Mouse (Mus musculus) heart, embryonic 11.5 days (tissue): ENCODE data around the gene Ggt1. TPM values are rescaled to one million over a fixed set of nuclear protein-coding genes. Genes with fewer than 3 reads are reported as not detected.

Experiments used
- ATAC-seq: fragments of 200-750 bp; cut with Nextera tagmentation; replicated peaks from 2 replicates; pipeline ENCODE4 v1.8.0; 2017; ENCODE audit warnings: moderate library complexity; ENCODE audit not compliant: insufficient number of reproducible peaks, low FRiP score, low TSS enrichment
- H3K27ac ChIP-seq: fragments of 300-500 bp; sonication (generic); 2 replicates; pipeline ENCODE4 v1.5.1; 2014; ENCODE audit warnings: mild to moderate bottlenecking, low read depth, low read length
- H3K27me3 ChIP-seq: fragments of 300-500 bp; sonication (generic); 2 replicates; pipeline ENCODE4 v1.6.1; 2014; ENCODE audit warnings: mild to moderate bottlenecking, low read length, mixed read lengths; ENCODE audit not compliant: control insufficient read depth, insufficient read depth
- H3K36me3 ChIP-seq: fragments of 300-500 bp; sonication (generic); 2 replicates; pipeline ENCODE4 v1.6.1; 2014; ENCODE audit warnings: mild to moderate bottlenecking, low read length, moderate library complexity, mixed read lengths; ENCODE audit not compliant: control insufficient read depth, insufficient read depth
- H3K4me1 ChIP-seq: fragments of 300-500 bp; sonication (generic); 2 replicates; pipeline ENCODE4 v1.6.1; 2014; ENCODE audit warnings: low read length; ENCODE audit not compliant: control insufficient read depth, insufficient read depth
- H3K4me2 ChIP-seq: fragments of 300-500 bp; sonication (generic); 2 replicates; pipeline ENCODE4 v1.6.1; 2014; ENCODE audit warnings: mild to moderate bottlenecking, moderate library complexity
- H3K4me3 ChIP-seq: fragments of 300-500 bp; sonication (generic); 2 replicates; pipeline ENCODE4 v1.5.1; 2014; ENCODE audit warnings: low read depth, low read length
- H3K9ac ChIP-seq: fragments of 300-500 bp; sonication (generic); 2 replicates; pipeline ENCODE4 v1.6.1; 2014; ENCODE audit warnings: mild to moderate bottlenecking, low read depth, low read length, moderate library complexity
- H3K9me3 ChIP-seq: fragments of 300-500 bp; sonication (generic); replicated peaks from 2 replicates; pipeline ENCODE4 v1.6.1; 2016; ENCODE audit warnings: low read length; ENCODE audit not compliant: control insufficient read depth
- WGBS: fragments of 180-500 bp; shearing (Covaris S2); extraction: QIAGEN DNeasy Blood & Tissue Kit; methylation state at CpG from one replicate; pipeline ENCODE4 v1.1.7; 2014; ENCODE audit not compliant: insufficient replicate concordance; 5-methylcytosine and 5-hydroxymethylcytosine counted together
- polyA plus RNA-seq: library from polyadenylated mRNA; unstranded; fragments of >200 nt; fragmentation: Nextera tagmentation; extraction: Ambion mirVana; gene quantifications from 2 replicates; pipeline ENCODE4 v1.2.1, GENCODE M21; 2014

Gene Ggt1
- polyA plus RNA-seq, 1 experiment from 2014 or later, result 0.44 TPM

GRCm38 (mm10) chr10:75570981-75571657 is 9.7 kb downstream of the Ggt1 start:
- 24% methylated on average over 10 of the region's 10 CpGs for WGBS

GRCm38 (mm10) chr10:75571937-75572336 is 10.5 kb downstream of the Ggt1 start:
- Histone ChIP-seq H3K9me3 (no peaks in the 10 kb centered on the region), H3K36me3 (no peaks in the 10 kb centered on the region), H3K4me2 (no peak overlapping the region), H3K27me3 (0 out of 2 replicates have a peak, but pooled peaks cover 2% of the 10 kb centered on the region), H3K9ac (no peak overlapping the region), H3K27ac (no peak overlapping the region), H3K4me3 (no peak overlapping the region), H3K4me1 (peaks cover 8% of the 10 kb centered on the region)
- 53% methylated on average over 9 of the region's 9 CpGs for WGBS
- no peak for ATAC-seq

More at GRCm38 (mm10) chr10:75570981-75571657, 9.7 kb downstream of the Ggt1 start:
- Histone ChIP-seq H3K9me3 (no peaks in the 10 kb centered on the region), H3K4me2 (no peak overlapping the region), H3K36me3 (no peaks in the 10 kb centered on the region), H3K4me3 (no peak overlapping the region), H3K27me3 (0 out of 2 replicates have a peak, but pooled peaks cover 2% of the 10 kb centered on the region), H3K27ac (no peak overlapping the region), H3K4me1 (peaks cover 8% of the 10 kb centered on the region), H3K9ac (no peak overlapping the region)
- no peak for ATAC-seq

- no peaks in the 10 kb centered on the region for H3K9me3 ChIP-seq
- H3K27me3 ChIP-seq, result no peaks in the 10 kb centered on the region
- H3K4me3 ChIP-seq, result no peak overlapping the region
- H3K9ac ChIP-seq, result 0 out of 2 replicates have a peak overlapping the region, but pooled peaks have one; percentile 40
- H3K4me1 ChIP-seq, result peaks cover 7% of the 10 kb centered on the region
- H3K4me2 ChIP-seq, result no peak overlapping the region
- ATAC-seq, result no peak
- no peak overlapping the region for H3K27ac ChIP-seq
- no peaks in the 10 kb centered on the region for H3K36me3 ChIP-seq
- WGBS, result 75% methylated on average over 10 of the region's 10 CpGs
These were observed 11.8 kb downstream of the Ggt1 start for GRCm38 (mm10) chr10:75573181-75573580.

DNA sequence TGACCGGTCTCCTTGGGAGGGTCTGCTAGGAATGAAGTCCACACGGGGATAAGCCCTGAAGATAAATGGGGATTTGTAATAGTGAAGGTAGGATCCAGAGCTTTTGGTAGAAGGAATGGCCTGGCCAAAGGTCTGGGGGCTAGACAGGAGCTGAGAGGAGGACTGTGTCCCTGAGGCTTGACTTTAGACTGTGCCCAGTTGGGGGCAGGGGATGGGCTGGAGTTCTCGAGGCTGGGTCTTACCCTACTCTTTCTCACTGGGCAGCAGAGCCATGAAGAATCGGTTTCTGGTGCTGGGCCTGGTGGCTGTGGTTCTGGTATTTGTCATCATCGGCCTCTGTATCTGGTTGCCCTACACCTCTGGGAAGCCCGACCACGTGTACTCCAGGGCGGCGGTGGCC is 12.6 kb downstream of the Ggt1 start:
- no peaks in the 10 kb centered on the region for H3K9me3 ChIP-seq
- H3K9ac ChIP-seq, result no peak overlapping the region
- no peak overlapping the region for H3K4me2 ChIP-seq
- no peaks in the 10 kb centered on the region for H3K27me3 ChIP-seq
- no peaks in the 10 kb centered on the region for H3K4me1 ChIP-seq
- no peaks in the 10 kb centered on the region for H3K36me3 ChIP-seq
- no peak overlapping the region for H3K4me3 ChIP-seq
- no peak for ATAC-seq
- H3K27ac ChIP-seq, result no peak overlapping the region
- 74% methylated on average over 9 of the region's 9 CpGs for WGBS

DNA sequence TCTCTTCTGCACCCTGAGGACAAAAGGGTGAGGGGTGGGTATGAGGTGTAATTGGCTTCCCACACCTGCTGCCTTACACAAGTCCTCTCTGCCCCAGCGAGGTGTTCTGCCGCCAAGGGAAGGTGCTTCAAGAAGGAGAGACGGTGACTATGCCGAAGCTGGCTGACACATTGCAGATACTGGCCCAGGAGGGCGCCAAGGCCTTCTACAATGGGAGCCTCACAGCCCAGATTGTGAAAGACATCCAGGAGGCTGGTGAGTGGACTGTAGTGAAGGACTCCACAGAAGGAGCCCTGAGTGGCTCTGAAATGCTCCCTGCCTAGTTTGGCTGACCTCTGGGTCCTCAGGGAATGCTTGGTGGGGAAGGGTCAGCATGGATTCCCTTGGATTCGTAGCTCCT is 17.7 kb downstream of the Ggt1 start:
- no peaks in the 10 kb centered on the region for H3K36me3 ChIP-seq
- no peaks in the 10 kb centered on the region for H3K9me3 ChIP-seq
- ATAC-seq, result no peak
- H3K9ac ChIP-seq, result no peak overlapping the region
- H3K4me3 ChIP-seq, result no peak overlapping the region
- H3K4me2 ChIP-seq, result no peak overlapping the region
- no peak overlapping the region for H3K27ac ChIP-seq
- WGBS, result 79% methylated on average over 6 of the region's 6 CpGs
- no peaks in the 10 kb centered on the region for H3K4me1 ChIP-seq
- no peaks in the 10 kb centered on the region for H3K27me3 ChIP-seq

GRCm38 (mm10) chr10:75585876-75586552 is 24.6 kb downstream of the Ggt1 start:
- no peak overlapping the region for H3K9ac ChIP-seq
- H3K4me2 ChIP-seq, result peak overlapping the region; percentile 44
- 20% methylated on average over 20 of the region's 20 CpGs for WGBS
- H3K4me3 ChIP-seq, result no peak overlapping the region
- no peak for ATAC-seq
- H3K27ac ChIP-seq, result no peak overlapping the region
- peaks cover 9% of the 10 kb centered on the region for H3K27me3 ChIP-seq
- H3K9me3 ChIP-seq, result no peaks in the 10 kb centered on the region
- no peaks in the 10 kb centered on the region for H3K36me3 ChIP-seq
- H3K4me1 ChIP-seq, result peaks cover 20% of the 10 kb centered on the region; the same call in 1 of the 2 replicates

- no peak overlapping the region for H3K4me3 ChIP-seq
- 83% methylated on average over 1 of the region's 1 CpGs for WGBS
- H3K36me3 ChIP-seq, result no peaks in the 10 kb centered on the region
- peaks cover 9% of the 10 kb centered on the region for H3K27me3 ChIP-seq
- H3K27ac ChIP-seq, result no peak overlapping the region
- peaks cover 20% of the 10 kb centered on the region; the same call in 1 of the 2 replicates for H3K4me1 ChIP-seq
- no peak overlapping the region for H3K9ac ChIP-seq
- H3K9me3 ChIP-seq, result no peaks in the 10 kb centered on the region
- no peak for ATAC-seq
- no peak overlapping the region for H3K4me2 ChIP-seq
These were observed 25.1 kb downstream of the Ggt1 start for GRCm38 (mm10) chr10:75586553-75586879.

DNA sequence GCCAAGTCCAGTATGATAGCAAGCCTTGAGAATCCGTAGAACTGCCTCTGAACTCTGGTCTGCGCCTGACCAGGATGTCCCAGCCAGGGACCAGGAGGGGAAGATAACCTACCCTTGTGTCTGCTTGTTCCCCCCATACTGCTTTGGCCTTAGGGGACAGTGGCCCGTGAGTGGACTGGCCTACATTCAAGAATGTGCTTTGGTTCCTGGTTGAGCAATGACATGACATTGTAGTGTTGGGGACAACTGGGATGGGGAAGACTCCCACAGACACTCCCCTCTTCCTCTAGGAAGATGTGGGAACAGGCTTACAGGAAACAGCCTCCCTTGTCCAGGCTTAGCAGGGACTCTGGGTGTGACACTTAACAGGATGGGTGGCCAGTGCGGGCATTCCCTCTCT is 26.4 kb downstream of the Ggt1 start:
- no peaks in the 10 kb centered on the region for H3K36me3 ChIP-seq
- H3K27ac ChIP-seq, result no peak overlapping the region
- ATAC-seq, result no peak
- peaks cover 9% of the 10 kb centered on the region for H3K27me3 ChIP-seq
- no peak overlapping the region for H3K4me3 ChIP-seq
- H3K9ac ChIP-seq, result no peak overlapping the region
- H3K9me3 ChIP-seq, result no peaks in the 10 kb centered on the region
- H3K4me2 ChIP-seq, result no peak overlapping the region
- H3K4me1 ChIP-seq, result peaks cover 23% of the 10 kb centered on the region; the same call in 1 of the 2 replicates
- 77% methylated on average over 4 of the region's 4 CpGs for WGBS
